Mouse (Mus musculus) v-Abl transformed pro-B cells (cell line): ENCODE results near the gene Serp1.

Experiments used
- in situ Hi-C, 2 experiments: fragments of 400-800 bp; cut with MboI; formaldehyde crosslinking; loops; one replicate each; pipeline ENCODE4 v1.15.1; 2025; ENCODE audit not compliant: unreplicated experiment in 2 of 2

Serp1 gene

GRCm38 (mm10) chr3:58512740-58513139 lies 13.0 kb downstream of the Serp1 start:
- in situ Hi-C loops, result loop anchor here (5.0 to 10.0 kb wide), 5 partner anchors 140 to 1972 kb away; no protein-coding TSS in a partner anchor

GRCm38 (mm10) chr3:58511581-58511980 lies 14.1 kb downstream of the Serp1 start:
- in situ Hi-C loops, result loop anchor here (5.0 to 10.0 kb wide), 5 partner anchors 141 to 1973 kb away; no protein-coding TSS in a partner anchor

DNA sequence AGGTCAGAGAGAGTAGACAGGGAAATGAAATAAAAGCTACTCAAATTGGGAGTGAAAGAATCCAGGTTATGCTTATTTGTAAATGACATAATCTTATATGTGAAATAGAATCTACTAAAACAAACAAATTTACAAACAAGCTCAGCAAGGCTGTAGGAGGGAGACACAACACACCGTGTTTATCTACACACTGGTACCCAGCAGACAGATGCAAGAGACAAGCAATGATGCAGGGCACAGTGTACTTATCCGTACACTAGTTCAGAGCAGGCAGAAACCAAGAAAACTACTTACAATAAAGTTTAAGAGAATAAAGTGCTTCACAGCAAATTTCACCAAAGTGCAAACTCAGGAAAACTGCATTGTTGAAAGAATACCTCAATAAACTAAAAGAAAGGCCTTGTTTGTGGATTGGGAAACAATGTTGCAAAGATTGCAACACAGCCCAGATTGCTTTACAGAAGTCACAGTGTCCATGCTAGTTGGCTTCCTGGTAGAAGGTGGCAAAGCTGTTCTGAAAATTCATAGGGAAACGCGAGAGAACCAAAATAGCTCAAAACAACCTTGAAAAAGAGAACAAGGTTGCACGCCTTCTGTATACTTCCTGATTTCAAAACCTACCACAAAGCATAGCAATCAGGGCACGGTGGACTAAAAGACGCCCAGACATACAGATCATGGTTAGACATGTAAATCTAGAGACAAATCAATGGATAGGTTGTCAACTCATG lies 17.5 kb downstream of the Serp1 start:
- in situ Hi-C loops, result no loop called here

- in situ Hi-C loops, result no loop called here
Observed at GRCm38 (mm10) chr3:58504676-58505075, 21.0 kb downstream of the Serp1 start.

- in situ Hi-C loops, result no loop called here
Observed at GRCm38 (mm10) chr3:58503720-58504333, 21.9 kb downstream of the Serp1 start.

- in situ Hi-C loops, result no loop called here
Observed at GRCm38 (mm10) chr3:58501961-58502360, 23.7 kb downstream of the Serp1 start.

- in situ Hi-C loops, result loop anchor here (5.0 to 25.0 kb wide), 7 partner anchors 81 to 1231 kb away; partner anchors contain the start of genes Tsc22d2 (in 2 of the 2), Commd2 (in 1 of the 2) and Pfn2 (in 1 of the 2)
Observed at GRCm38 (mm10) chr3:58493621-58494020, 32.1 kb downstream of the Serp1 start.

DNA sequence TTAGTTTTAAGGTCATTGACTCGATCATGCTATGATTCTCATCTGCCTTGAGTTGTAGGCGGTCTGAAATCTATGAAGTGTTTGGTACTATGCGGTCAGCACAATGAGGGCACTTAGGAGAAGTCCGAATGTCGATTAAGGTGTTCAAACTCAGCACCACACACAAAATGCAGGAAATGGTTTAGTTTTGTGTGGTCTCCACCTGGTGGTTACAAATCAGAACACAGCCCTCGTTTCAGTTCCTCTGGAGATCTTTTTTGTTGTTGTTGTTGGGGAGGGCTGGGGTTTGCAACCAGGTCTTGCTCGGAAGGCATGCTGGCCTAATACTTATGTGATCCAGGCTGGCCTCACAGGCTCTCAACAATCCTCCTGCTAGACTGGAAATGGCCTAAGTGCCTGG lies 34.9 kb downstream of the Serp1 start:
- in situ Hi-C loops, result loop anchor here (5.0 to 25.0 kb wide), 7 partner anchors 78 to 1228 kb away; partner anchors contain the start of genes Tsc22d2 (in 2 of the 2), Commd2 (in 1 of the 2) and Pfn2 (in 1 of the 2)

- in situ Hi-C loops, result loop anchor here (25.0 kb wide), 2 partner anchors 826 to 1226 kb away; partner anchors contain the start of gene Commd2 (in 1 of the 2)
Observed at GRCm38 (mm10) chr3:58487999-58488775, 37.5 kb downstream of the Serp1 start.

- in situ Hi-C loops, result loop anchor here (25.0 kb wide), 2 partner anchors 825 to 1225 kb away; partner anchors contain the start of gene Commd2 (in 1 of the 2)
Observed at GRCm38 (mm10) chr3:58487121-58487520, 38.6 kb downstream of the Serp1 start.

- in situ Hi-C loops, result loop anchor here (25.0 kb wide), 2 partner anchors 824 to 1224 kb away; partner anchors contain the start of gene Commd2 (in 1 of the 2)
Observed at GRCm38 (mm10) chr3:58485883-58486282, 39.8 kb downstream of the Serp1 start.

- in situ Hi-C loops, result loop anchor here (25.0 kb wide), 2 partner anchors 817 to 1217 kb away; partner anchors contain the start of gene Commd2 (in 1 of the 2)
Observed at GRCm38 (mm10) chr3:58478755-58479455, 46.8 kb downstream of the Serp1 start.

DNA sequence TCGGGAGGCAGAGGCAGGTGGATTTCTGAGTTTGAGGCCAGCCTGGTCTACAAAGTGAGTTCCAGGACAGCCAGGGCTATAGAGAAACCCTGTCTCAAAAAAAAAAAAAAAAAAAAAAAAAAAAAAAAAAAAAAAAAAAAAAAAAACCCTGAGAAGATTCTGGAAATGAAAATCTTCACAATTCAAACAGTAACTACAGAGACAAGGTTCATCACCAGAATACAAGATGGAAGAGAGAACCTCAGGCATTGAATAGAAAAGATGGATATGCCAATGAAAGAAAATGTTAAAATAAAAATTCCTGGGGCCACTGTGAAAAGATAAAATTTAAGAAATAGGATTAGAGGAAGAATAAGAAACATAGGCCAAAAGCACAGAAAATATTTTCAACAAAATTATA lies 50.4 kb downstream of the Serp1 start:
- in situ Hi-C loops, result loop anchor here (25.0 kb wide), 2 partner anchors 813 to 1213 kb away; partner anchors contain the start of gene Commd2 (in 1 of the 2)
